Mouse (Mus musculus) liver, embryonic 11.5 days (tissue): Measurements from ENCODE around the gene Map4k3. TPM values are rescaled to one million over a fixed set of nuclear protein-coding genes. Genes with fewer than 3 reads are reported as not detected.
"Not testable (repeated sequence)": the region's sequence is repeated elsewhere in the genome, so short reads cannot be mapped to it uniquely, and the experiment has no call there.

Experiments
- ATAC-seq: fragments of 200-750 bp; cut with Nextera tagmentation; replicated peaks from 2 replicates; pipeline ENCODE4 v1.8.0; 2017; ENCODE audit warnings: moderate number of reproducible peaks, mild to moderate bottlenecking, moderate TSS enrichment, moderate library complexity; ENCODE audit not compliant: low FRiP score
- DNase-seq: peaks from one replicate; pipeline ENCODE4 v3.0.0-alpha.2; 2017; ENCODE audit warnings: low spot score
- H3K27ac ChIP-seq: fragments of 300-500 bp; sonication (generic); 2 replicates; pipeline ENCODE4 v1.5.1; 2014; ENCODE audit warnings: mild to moderate bottlenecking, low read depth, low read length, control low read depth
- H3K27me3 ChIP-seq: fragments of 300-500 bp; sonication (generic); replicated peaks from 2 replicates; pipeline ENCODE4 v1.6.1; 2014; ENCODE audit warnings: low read length, mixed read lengths; ENCODE audit not compliant: control insufficient read depth, insufficient read depth
- H3K36me3 ChIP-seq: fragments of 300-500 bp; sonication (generic); 2 replicates; pipeline ENCODE4 v1.6.1; 2014; ENCODE audit warnings: mild to moderate bottlenecking, low read length, moderate library complexity, mixed read lengths; ENCODE audit not compliant: control insufficient read depth, insufficient read depth
- H3K4me1 ChIP-seq: fragments of 300-500 bp; sonication (generic); replicated peaks from 2 replicates; pipeline ENCODE4 v1.6.1; 2014; ENCODE audit warnings: low read length, mixed read lengths; ENCODE audit not compliant: control insufficient read depth, insufficient read depth
- H3K4me2 ChIP-seq: fragments of 300-500 bp; sonication (generic); 2 replicates; pipeline ENCODE4 v1.6.1; 2014; ENCODE audit warnings: mild to moderate bottlenecking, control low read depth, moderate library complexity
- H3K4me3 ChIP-seq: fragments of 300-500 bp; sonication (generic); 2 replicates; pipeline ENCODE4 v1.5.1; 2014; ENCODE audit warnings: low read depth, low read length, control low read depth
- H3K9ac ChIP-seq: fragments of 300-500 bp; sonication (generic); 2 replicates; pipeline ENCODE4 v1.6.1; 2014; ENCODE audit warnings: low read depth, low read length, control low read depth
- H3K9me3 ChIP-seq: fragments of 300-500 bp; sonication (generic); 2 replicates; pipeline ENCODE4 v1.6.1; 2016; ENCODE audit warnings: low read length, inconsistent platforms, mixed read lengths; ENCODE audit not compliant: control insufficient read depth
- WGBS: fragments of 180-500 bp; shearing (Covaris S2); extraction: QIAGEN DNeasy Blood & Tissue Kit; methylation state at CpG from one replicate; pipeline ENCODE4 v1.1.7; 2014; 5-methylcytosine and 5-hydroxymethylcytosine counted together
- polyA plus RNA-seq: library from polyadenylated mRNA; unstranded; fragments of >200 nt; fragmentation: Nextera tagmentation; extraction: Ambion mirVana; gene quantifications from 2 replicates; pipeline ENCODE4 v1.2.1, GENCODE M21; 2014

Gene Map4k3
- polyA plus RNA-seq, 1 experiment from 2014 or later, result 9.9 TPM

DNA sequence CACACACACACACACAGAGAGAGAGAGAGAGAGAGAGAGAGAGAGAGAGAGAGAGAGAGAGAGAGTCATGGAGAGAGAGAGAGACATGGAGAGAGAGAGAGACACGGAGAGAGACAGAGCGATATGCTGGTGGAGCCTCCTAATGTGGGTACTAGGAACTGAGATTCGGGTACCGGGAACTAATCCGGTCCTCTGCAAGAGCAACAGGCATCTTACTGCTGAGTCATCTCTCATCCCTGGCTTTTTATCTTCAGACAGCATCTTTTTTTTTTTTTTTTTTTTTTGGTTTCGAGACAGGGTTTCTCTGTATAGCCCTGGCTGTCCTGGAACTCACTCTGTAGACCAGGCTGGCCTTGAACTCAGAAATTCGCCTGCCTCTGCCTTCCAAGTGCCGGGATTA lies 32.9 kb upstream of the Map4k3 start:
- H3K27ac ChIP-seq, H3K36me3 ChIP-seq, H3K4me1 ChIP-seq, H3K27me3 ChIP-seq, ATAC-seq, H3K4me2 ChIP-seq, H3K4me3 ChIP-seq, H3K9me3 ChIP-seq, H3K9ac ChIP-seq, DNase-seq: not testable (repeated sequence)
- WGBS, result 77% methylated on average over 7 of the region's 8 CpGs

GRCm38 (mm10) chr17:80760344-80761145 lies 32.3 kb upstream of the Map4k3 start:
- WGBS, result 80% methylated on average over 16 of the region's 16 CpGs
- peaks cover 4% of the 10 kb centered on the region for H3K4me1 ChIP-seq
- H3K4me2 ChIP-seq, result no peak overlapping the region
- H3K36me3 ChIP-seq, result no peaks in the 10 kb centered on the region
- H3K4me3 ChIP-seq, result no peak overlapping the region
- DNase-seq, result no peak
- ATAC-seq, result no peak
- H3K9me3 ChIP-seq, result no peaks in the 10 kb centered on the region
- no peak overlapping the region for H3K9ac ChIP-seq
- H3K27ac ChIP-seq, result no peak overlapping the region
- H3K27me3 ChIP-seq, result no peaks in the 10 kb centered on the region

DNA sequence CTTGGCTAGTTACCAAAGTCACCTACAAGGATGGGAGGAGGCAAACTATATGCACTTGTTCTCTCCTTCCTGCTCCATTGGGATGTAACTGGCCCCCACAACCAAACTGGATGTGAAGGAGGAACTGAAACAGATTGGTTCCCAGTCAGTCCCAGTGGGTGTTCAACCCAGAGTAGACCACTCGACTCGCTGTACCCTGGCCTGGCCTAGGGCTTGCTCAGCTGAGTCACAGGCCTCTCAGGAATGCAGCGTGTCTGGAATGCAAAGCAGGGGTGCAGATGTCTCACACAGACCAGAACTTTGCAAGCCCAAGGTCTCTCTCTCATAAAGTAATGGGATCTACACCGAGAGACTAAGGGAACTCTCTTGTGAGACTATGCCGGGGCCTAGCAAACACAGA lies 27.8 kb upstream of the Map4k3 start:
- Histone ChIP-seq H3K4me1 (no peaks in the 10 kb centered on the region), H3K36me3 (no peaks in the 10 kb centered on the region), H3K9me3 (no peaks in the 10 kb centered on the region), H3K4me2 (no peak overlapping the region), H3K9ac (no peak overlapping the region), H3K27me3 (no peaks in the 10 kb centered on the region), H3K4me3 (no peak overlapping the region), H3K27ac (no peak overlapping the region)
- ATAC-seq (no peak), DNase-seq (no peak)
- 72% methylated on average over 5 of the region's 5 CpGs for WGBS

- ATAC-seq, result no peak
- no peak overlapping the region for H3K4me3 ChIP-seq
- H3K9me3 ChIP-seq, result no peaks in the 10 kb centered on the region
- H3K4me1 ChIP-seq, result no peaks in the 10 kb centered on the region
- H3K4me2 ChIP-seq, result no peak overlapping the region
- H3K36me3 ChIP-seq, result no peaks in the 10 kb centered on the region
- H3K9ac ChIP-seq, result no peak overlapping the region
- whole genome bisulfite sequencing, result 69% methylated on average over 9 of the region's 9 CpGs
- DNase-seq, result no peak
- H3K27me3 ChIP-seq, result no peaks in the 10 kb centered on the region
- H3K27ac ChIP-seq, result no peak overlapping the region
Measured at GRCm38 (mm10) chr17:80755076-80755871, 27.0 kb upstream of the Map4k3 start.

DNA sequence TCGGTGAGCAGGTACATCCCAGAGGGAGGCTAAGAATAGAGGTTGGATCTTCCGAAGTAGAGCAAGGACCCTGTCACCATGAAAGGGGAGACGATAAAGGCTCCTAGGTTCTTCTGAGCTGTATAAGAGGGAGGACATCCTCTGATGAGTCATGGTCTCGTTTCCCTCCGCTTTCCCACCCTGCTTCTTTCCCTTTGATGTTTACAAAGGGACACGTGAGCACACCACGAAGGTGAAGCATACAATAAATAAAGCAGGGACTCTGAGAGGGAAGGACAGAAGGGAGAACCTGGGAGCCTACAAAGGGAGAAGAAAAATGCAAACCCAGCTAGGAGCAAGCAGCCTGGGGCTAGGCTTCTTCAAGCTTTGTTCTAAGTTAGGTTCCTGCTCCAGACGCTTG lies 26.3 kb upstream of the Map4k3 start:
- DNase-seq (no peak), ATAC-seq (no peak)
- no peaks in the 10 kb centered on the region for H3K9me3 ChIP-seq

GRCm38 (mm10) chr17:80752466-80752865 lies 24.2 kb upstream of the Map4k3 start:
- Histone ChIP-seq H3K4me3 (no peak overlapping the region), H3K9me3 (no peaks in the 10 kb centered on the region), H3K4me1 (no peaks in the 10 kb centered on the region), H3K9ac (no peak overlapping the region), H3K27me3 (no peaks in the 10 kb centered on the region), H3K27ac (no peak overlapping the region), H3K36me3 (no peaks in the 10 kb centered on the region), H3K4me2 (no peak overlapping the region)
- ATAC-seq (no peak), DNase-seq (no peak)
- 37% methylated on average over 1 of the region's 1 CpGs for WGBS

More for the DNA sequence above, 26.3 kb upstream of the Map4k3 start:
- WGBS, result 62% methylated on average over 8 of the region's 8 CpGs
- no peak overlapping the region for H3K27ac ChIP-seq
- H3K36me3 ChIP-seq, result no peaks in the 10 kb centered on the region
- no peak overlapping the region for H3K9ac ChIP-seq
- H3K4me3 ChIP-seq, result no peak overlapping the region
- H3K4me2 ChIP-seq, result no peak overlapping the region
- no peaks in the 10 kb centered on the region for H3K4me1 ChIP-seq
- H3K27me3 ChIP-seq, result no peaks in the 10 kb centered on the region

- Histone ChIP-seq H3K9ac (no peak overlapping the region), H3K36me3 (no peaks in the 10 kb centered on the region), H3K4me1 (no peaks in the 10 kb centered on the region), H3K27me3 (no peaks in the 10 kb centered on the region), H3K9me3 (no peaks in the 10 kb centered on the region), H3K4me3 (no peak overlapping the region), H3K27ac (no peak overlapping the region), H3K4me2 (no peak overlapping the region)
- no peak for DNase-seq
- no peak for ATAC-seq
- WGBS, result 86% methylated on average over 5 of the region's 5 CpGs
Measured at GRCm38 (mm10) chr17:80739421-80739820, 11.1 kb upstream of the Map4k3 start.

GRCm38 (mm10) chr17:80734700-80735099 lies 6.4 kb upstream of the Map4k3 start:
- H3K36me3 ChIP-seq, result no peaks in the 10 kb centered on the region

More at GRCm38 (mm10) chr17:80734700-80735099, 6.4 kb upstream of the Map4k3 start:
- H3K4me3 ChIP-seq, result no peak overlapping the region
- ATAC-seq (no peak), DNase-seq (no peak)
- no peak overlapping the region for H3K27ac ChIP-seq
- H3K27me3 ChIP-seq, result no peaks in the 10 kb centered on the region
- H3K9me3 ChIP-seq, result no peaks in the 10 kb centered on the region
- WGBS, result 43% methylated on average over 6 of the region's 6 CpGs
- H3K4me2 ChIP-seq, result no peak overlapping the region
- no peaks in the 10 kb centered on the region for H3K4me1 ChIP-seq
- no peak overlapping the region for H3K9ac ChIP-seq
